Mouse (Mus musculus): ENCODE measurements around the gene Slc9a7.

GRCm38 (mm10) chrX:20221486-20221885, 70.1 kb downstream of the Slc9a7 start:
- TF ChIP-seq CTCF (IDR thresholded peaks at IDR 0.05; ENCODE audit: low read depth) (no peak), EP300 (optimal IDR thresholded peaks at IDR 0.05) (no peak)
